Mouse (Mus musculus): ENCODE measurements around the gene Zc3h12d.

Gene Zc3h12d

GRCm38 (mm10) chr10:7839551-7840352 lies 7.5 kb downstream of the Zc3h12d start:
- no peak for DNase-seq

GRCm38 (mm10) chr10:7840353-7840733 lies 8.1 kb downstream of the Zc3h12d start:
- DNase-seq, result no peak

GRCm38 (mm10) chr10:7840785-7841184 lies 8.5 kb downstream of the Zc3h12d start:
- no peak for DNase-seq

GRCm38 (mm10) chr10:7841571-7842080 lies 9.4 kb downstream of the Zc3h12d start:
- DNase-seq, result no peak

- DNase-seq, result no peak
Observed at GRCm38 (mm10) chr10:7843181-7843580, 10.9 kb downstream of the Zc3h12d start.

- DNase-seq, result no peak
Observed at GRCm38 (mm10) chr10:7844161-7844560, 11.9 kb downstream of the Zc3h12d start.

GRCm38 (mm10) chr10:7845136-7845535 lies 12.9 kb downstream of the Zc3h12d start:
- DNase-seq, result no peak

- DNase-seq, result no peak
Observed at GRCm38 (mm10) chr10:7845991-7846390, 13.7 kb downstream of the Zc3h12d start.

- no peak for DNase-seq
Observed at GRCm38 (mm10) chr10:7847166-7847605, 14.9 kb downstream of the Zc3h12d start.

- DNase-seq, result no peak
Observed at GRCm38 (mm10) chr10:7851891-7852290, 19.6 kb downstream of the Zc3h12d start.

GRCm38 (mm10) chr10:7860494-7860893 lies 28.2 kb downstream of the Zc3h12d start:
- no peak for DNase-seq

GRCm38 (mm10) chr10:7861259-7861936 lies 29.1 kb downstream of the Zc3h12d start:
- no peak for DNase-seq

- no peak for DNase-seq
Observed at GRCm38 (mm10) chr10:7861937-7862657, 29.8 kb downstream of the Zc3h12d start.

GRCm38 (mm10) chr10:7863411-7863810 lies 31.1 kb downstream of the Zc3h12d start:
- DNase-seq, result no peak

GRCm38 (mm10) chr10:7864184-7864583 lies 31.9 kb downstream of the Zc3h12d start:
- DNase-seq, result no peak

GRCm38 (mm10) chr10:7864806-7865205 lies 32.5 kb downstream of the Zc3h12d start:
- DNase-seq, result no peak

- peak; percentile 41 for DNase-seq
Observed at GRCm38 (mm10) chr10:7866762-7867665, 34.7 kb downstream of the Zc3h12d start.

- DNase-seq, result no peak
Observed at GRCm38 (mm10) chr10:7867666-7868030, 35.4 kb downstream of the Zc3h12d start.

- DNase-seq, result no peak
Observed at GRCm38 (mm10) chr10:7869746-7870145, 37.5 kb downstream of the Zc3h12d start.

- peak; percentile 41 for DNase-seq
Observed at GRCm38 (mm10) chr10:7870571-7871315, 38.5 kb downstream of the Zc3h12d start.

- no peak for DNase-seq
Observed at GRCm38 (mm10) chr10:7871381-7872020, 39.2 kb downstream of the Zc3h12d start.
